Mouse (Mus musculus) urinary bladder, postnatal 14 days (tissue): ENCODE results near the gene Trpm1.
"Not testable (repeated sequence)": the region's sequence is repeated elsewhere in the genome, so short reads cannot be mapped to it uniquely, and the experiment has no call there.

Experiments used
- DNase-seq: peaks from one replicate; pipeline ENCODE4 v3.0.0; 2021; ENCODE audit warnings: low spot score

Gene Trpm1

DNA sequence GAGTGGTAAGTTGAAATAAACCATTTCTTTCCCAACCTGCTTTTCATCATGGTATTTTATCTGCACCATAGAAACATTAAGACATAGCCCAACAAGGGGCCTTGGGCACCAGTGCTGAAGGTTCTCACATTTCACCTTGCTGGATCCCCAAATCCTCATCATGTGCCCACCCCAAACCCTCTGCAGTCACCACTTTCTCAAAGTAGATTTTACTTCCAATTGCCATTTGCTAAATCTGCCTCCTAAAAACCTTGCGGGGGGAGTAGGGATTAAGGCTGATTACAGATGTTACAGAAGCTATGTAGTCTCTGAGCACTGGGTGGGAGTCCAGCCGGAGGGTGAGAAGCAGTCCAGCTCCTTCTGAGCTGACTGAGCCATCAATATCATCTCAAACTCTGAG lies at the start of gene Trpm1:
TSS of gene Trpm1 (plus strand) at position 301 of the 400 bp plus-strand sequence.
- no peak for DNase-seq

DNA sequence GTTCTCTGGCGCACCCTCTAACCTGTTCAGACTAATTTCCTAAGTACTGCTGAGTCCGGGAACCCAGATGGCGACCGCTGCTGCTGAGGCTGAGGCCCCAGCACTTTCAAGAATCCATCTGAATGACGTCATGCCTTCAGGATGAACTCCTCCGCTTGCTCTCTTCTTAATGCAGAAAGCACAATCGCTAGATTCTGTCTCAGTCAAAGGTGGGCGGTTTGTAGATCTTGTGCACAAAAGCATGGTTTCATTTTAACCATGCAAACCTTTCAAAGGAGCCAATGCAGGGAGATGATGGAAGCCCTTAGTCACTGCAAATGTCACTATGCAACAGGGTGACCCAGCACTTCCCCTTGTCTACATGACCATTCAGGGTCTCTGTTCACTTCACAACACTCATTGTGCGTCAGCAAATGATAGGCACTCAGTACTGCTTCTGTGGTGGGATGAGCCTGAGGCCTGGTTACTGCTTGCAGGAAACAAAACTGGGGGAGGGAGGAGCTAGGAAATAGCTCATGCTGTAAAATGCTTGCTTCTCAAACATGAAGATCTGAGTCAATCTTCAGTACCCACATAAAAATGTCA lies 31.4 kb upstream of the Trpm1 start:
- no peak for DNase-seq

DNA sequence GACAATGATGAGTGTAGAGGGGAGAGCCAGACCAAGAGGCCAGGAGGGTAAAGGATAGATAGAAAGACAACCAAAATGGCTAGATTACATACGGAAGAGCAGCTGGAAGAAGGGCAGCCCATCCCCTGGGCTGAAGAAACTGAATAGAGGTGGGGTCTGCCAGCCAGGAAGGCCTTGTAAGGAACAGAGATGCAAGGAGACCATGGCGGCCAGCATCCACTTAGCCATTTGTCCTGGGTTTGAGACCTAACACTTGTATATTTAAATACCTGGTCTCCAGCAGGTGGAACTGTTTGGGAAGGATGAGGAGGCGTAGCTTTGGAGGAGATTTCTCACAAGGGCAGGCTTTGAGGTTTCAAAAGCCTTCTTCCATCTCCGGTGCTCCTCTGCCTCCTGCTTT lies 29.9 kb upstream of the Trpm1 start:
- DNase-seq = no peak

DNA sequence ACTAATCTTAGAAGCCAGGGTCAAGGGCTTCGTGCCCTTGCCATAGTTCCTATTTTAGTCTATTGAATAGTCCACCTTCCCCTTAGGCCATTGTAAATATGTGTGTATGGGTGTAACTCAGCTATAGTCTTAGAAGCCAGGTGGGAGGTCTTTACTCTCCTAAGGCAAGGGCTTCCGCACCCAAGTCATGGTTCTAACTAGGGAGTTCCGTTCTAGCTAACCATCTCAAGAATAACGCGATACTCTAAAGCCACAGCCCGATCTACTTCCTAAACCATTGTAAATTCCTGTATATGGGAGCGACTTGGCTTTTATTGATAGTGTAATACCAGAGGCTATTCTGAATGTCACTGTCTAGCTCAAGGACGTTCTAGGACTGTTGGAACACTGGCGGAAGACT lies 27.6 kb upstream of the Trpm1 start:
- DNase-seq = not testable (repeated sequence)

DNA sequence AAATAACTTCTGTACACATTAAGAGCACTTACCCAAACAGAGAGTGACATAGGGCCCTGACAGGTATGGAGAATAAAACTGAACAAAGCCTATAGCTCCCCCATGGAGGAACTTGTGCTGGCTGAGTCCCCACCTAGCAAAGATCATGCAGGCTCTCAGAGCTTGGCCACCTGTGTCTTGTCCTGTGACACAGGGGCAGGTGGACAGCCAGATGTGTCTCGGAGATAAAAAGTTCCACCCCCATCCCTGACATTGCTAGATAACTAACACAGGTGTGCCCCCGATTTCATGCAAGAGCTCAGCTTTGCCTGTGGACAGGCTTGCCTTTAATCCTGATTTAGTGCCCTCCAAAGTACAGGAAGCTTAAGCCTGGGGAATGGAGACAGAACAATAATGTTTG lies 13.8 kb upstream of the Trpm1 start:
- DNase-seq = no peak

DNA sequence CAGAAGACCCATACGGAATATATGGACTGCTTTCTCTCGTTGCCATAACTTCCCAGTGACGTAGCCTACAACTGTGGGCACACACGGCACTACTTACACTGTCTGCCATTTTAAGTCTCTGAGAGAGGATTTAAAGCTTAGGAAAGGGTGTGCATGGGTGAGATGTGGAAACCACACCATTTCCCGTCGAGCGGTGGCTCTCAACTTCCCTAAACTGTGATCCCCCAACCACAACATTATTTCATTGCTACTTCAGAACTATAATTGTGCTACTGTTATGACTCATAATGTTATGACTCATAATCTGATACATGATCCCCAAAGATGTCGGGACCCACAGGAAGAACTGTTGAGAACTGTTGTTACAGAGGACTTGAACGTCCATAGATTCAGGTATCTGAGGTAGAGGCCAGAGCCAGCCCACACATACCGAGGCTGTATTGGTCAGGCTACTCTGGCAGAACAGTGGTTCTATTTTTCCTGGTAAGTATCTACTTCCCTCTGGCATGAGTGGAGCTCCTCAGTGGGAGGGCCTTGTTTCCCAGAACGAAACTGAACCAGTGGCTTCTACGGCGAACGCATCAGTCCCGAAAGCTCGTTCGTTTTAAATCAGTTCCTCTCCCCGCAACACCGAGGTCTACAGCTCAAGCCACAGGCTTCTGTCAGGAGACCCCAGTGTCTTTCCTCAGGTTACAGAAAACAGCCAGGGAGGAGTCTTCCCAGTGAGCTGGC lies 12.2 kb upstream of the Trpm1 start:
- no peak for DNase-seq

DNA sequence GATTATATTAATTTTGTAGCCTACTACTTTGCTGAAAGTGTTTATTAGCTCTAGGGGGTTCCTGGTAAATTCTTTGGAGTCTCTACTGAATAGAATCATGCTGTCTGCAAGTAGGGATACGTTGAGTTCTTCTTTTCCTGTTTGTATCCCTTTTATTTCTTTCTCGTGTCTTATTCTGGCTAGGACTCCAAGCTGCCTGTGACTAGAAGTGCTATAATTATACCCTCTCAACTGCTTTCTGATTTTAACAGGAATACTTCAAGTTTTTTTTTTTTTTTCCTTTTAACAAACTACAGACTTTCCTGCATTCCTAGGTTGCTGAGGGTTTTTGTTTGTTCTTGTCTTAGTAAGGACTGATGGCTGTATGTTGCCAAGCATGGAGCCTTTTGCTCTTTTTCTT lies 4.3 kb upstream of the Trpm1 start:
- no peak for DNase-seq

DNA sequence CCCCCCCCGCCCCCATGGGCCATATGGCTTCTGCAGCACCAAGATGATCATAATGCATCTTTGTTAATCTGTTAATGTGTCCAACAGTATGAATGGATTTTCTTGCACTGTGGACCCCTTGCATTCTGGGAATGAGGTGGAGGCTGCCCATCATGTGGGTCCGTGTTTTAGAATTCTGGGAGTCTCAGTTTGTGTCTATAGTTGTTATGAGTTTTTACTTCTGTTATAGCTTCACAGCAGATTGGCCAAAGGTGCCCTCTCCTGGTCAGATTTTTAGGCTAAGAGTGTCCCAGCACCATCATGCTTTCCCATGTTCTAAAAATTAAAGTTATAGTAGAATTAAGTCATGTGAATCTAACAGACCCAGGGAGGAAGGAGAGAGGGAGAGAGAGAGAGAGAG lies 3.9 kb upstream of the Trpm1 start:
- no peak for DNase-seq

DNA sequence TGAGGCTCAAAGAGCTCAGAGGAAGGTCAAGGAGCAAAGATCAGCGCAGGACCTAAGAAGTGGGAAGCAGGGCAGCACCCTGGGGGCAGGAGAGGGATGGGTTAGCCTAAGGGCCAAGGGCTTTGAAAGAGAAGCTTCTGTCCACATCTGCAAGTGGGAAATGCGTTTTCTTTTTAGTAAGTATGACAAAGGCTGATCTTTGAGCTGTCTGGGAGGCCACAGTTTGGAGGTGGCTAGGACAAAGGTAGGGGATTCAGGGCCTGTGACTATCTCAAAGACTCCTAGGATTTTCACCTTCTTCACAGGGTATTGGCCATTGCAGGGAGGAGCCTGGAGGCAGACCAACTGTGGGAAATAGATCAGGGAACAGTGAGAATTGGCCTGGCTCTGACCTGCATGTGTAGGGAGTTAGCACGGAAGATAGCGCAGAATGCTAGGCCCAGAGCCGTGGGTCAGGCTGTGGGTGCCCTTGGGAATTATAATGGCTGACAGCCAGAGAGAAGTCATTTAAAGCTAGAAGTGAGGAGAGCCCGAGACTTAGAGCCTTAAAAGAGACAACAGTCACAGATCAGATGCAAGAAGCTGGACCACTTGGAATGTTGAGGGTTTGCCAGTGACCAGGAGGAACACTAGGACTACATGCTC lies 3.1 kb upstream of the Trpm1 start:
- no peak for DNase-seq

DNA sequence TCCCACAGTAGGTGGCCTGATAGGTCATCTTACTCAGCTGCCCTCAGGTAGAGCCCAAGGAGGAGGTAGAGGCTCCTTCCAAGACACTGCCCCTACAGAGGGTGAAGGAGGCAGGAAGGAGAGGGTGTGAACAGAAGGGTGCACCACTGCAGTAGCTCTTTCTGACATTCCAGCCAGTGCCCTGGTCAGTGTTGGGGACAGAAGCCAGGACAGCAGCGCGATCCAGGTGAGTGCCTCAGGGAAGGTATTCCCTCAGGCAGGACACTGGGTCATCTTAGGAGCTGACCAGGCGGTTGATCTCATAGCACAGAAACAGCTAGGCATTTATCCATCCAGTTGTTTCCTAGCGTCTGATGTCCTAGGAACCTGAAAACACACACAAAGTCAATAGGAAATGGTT lies 1.6 kb downstream of the Trpm1 start:
- DNase-seq = no peak

DNA sequence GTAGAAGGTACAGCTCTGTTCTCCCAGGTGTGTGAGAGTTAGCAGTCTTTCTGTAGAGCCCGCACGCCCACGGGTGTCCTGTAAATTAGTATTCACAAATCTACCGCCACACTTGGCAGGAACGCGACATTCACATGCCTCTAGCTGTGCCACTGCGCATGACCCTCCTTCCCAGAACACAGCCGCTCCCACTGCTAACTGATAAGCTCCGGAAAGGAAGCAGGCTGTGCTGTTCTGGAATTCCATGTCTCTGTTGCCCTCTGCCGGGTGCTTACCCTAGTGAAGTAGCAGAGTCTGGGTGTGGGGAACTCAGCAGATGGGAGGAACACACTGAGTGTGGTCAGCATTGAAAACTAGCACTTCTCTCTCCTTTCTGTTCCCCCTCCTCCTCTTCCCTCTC lies 2.1 kb downstream of the Trpm1 start:
- peak; percentile 82 for DNase-seq

DNA sequence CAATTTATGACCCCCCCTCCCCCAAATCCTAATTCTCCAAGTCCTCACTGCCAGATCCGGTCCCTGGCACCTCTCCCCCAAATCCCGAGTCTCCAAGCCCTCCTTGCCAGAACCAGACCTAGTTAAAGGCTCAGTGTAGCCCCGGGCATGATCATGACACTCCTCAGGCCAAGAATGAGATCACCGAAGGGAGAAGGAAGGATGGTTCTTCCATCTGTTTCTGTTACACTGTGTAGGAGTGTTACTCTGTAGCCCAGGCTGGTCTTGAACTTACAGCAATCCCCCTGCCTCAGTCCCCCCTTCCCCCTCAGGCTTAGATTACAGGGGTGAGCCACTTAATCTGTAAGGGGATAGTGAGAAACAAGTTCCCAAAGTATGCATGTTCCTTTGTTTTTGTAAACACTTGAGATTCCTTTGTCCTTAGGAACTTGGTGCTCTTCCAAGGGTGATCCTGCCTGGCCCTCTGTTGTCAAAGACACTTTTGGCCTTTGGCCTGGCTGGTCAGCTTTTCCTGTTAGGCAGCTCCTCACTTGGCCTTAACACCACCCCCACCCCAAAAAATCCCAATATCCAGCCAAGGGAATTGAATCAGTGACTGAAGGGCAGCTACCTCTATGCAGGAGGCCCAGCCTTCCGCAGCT lies 2.8 kb downstream of the Trpm1 start:
- peak; percentile 16 for DNase-seq

DNA sequence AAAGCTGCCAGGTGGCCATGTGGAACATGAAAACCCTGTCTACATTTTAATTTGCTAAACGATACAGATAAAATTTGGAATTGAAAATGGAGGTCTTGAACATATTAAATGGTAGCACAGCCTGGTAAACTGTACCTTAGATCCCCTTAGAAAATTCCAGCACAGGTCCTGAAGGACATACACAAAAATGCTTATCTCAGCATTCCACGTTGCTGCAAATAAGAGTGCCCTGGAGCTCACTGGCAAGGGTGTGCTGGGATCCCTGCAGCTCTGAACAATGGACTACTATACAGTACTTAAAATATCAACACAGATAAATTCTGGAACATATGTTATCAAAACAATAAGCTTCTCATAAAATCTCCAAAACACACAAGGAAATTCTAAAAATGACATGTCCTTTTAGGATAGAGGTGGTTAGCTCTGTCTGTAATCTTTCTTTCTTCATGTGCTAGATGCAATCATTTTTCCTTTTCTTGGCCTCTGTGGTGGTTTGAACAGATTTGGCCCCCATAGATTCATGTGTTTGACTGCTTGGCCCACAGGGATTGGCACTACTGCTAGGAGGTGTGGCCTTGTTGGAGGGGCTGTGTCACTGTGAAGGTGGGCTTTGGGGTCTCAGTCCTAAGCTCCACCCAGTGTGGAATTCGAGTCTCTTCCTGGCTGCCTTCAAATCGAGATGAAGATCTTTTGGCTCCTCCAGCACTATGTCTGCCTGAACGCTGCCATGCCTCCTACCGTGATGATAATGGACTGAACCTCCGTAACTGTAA lies 3.5 kb downstream of the Trpm1 start:
- no peak for DNase-seq

DNA sequence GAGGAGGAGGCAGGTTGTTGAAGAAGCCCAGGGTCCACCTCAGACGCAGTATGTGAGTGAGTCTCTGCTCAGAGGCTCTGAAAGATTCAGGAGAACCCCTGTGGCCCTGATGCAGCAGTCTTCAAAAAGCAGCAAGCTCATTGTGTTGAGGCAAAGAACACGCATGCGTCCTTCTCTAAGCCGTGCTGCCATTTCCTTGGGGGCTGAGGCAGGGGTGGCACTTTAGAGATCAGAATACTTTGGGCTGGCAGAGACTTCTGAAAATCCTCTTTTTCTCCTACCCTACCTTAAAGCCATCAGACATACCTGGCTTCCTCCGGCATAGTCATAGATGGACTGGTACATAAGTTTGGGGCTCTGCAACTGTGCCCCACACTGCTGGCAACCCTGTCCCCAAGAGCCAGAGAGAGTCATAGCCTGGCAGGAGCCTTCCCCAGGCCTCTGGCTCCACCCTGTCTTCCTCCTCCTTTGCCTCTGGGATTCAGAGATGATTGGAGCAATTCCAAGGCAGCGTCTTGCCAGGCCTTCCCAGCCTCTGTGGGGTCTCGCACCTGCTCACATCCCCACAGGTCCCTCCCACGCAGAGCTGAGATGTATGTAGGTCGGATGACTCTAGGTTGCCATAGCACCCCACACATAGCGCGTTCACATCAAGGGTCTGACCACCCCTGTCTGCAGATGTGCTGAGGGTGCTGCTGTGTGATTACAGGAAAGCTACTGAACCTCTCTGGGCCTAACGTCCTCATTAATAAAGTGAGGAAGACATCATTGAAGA lies 4.8 kb downstream of the Trpm1 start:
- no peak for DNase-seq

DNA sequence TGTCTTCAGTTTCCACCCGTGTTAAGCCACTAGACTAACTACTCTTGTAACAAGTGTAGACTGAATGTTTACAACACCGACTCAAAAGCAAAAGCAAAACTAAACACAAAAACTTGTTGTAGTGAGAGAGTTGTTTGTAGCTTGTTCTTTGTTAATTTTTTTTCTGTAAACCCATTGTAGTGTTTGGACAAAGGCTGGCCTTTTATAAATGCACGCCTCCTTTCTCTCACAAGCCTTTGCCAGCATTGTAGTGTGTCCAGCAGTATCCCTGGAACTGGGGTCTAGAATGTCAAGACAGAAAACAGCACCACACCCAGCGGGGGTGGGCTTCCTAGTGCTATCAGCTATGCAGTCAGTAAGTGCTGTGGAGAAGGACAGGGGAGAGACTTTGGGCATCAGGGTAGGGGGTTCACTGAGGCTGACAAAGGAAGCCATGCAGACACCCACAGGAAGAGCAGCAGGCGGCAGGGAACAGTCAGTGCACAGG lies 5.5 kb downstream of the Trpm1 start:
- DNase-seq = no peak

DNA sequence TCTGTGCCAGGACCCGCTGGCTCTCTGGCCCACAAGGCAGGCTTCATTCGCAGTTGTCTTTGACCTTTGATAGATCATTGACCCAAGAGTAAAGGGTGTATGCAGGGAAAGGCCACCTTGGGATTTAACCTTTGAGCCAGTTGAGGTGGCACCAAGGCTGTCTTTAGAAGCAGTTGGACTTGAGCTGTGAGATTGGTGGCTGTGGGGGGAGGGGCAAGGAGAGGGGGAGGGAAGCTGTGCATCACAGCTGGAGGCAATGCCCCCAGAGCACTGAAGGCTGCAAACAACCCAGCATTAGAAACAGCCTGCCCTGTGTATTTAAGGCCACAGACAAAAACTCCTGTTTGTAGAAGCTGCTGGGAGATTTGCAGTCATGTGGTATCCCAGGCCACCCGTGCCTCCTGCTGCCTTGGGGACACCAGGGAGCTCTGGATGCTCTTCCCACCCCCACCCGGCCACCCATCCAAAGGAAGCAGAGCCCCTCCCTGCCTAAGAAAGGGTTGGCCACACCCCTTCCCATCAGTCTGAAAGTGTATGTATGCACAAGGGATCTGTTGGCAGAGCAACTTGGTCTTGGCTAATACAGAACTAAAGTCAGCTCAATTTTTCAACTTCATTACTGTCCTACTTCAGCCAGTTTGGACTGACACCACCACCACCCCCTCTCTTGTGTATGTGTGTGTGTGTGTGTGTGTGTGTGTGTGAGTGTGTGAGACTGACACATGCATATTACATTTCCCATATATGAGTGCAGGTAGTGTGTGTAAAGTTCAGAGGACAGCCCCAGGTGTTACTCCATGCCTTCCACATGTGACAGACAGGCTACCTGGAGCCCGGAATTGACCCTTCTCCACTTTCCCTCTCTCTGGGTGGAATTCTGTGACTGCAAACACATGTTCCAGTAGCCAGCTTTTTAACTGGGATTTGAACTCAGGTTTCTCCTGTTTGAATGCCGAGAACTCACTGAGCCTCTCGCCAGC lies 6.3 kb downstream of the Trpm1 start:
- no peak for DNase-seq

DNA sequence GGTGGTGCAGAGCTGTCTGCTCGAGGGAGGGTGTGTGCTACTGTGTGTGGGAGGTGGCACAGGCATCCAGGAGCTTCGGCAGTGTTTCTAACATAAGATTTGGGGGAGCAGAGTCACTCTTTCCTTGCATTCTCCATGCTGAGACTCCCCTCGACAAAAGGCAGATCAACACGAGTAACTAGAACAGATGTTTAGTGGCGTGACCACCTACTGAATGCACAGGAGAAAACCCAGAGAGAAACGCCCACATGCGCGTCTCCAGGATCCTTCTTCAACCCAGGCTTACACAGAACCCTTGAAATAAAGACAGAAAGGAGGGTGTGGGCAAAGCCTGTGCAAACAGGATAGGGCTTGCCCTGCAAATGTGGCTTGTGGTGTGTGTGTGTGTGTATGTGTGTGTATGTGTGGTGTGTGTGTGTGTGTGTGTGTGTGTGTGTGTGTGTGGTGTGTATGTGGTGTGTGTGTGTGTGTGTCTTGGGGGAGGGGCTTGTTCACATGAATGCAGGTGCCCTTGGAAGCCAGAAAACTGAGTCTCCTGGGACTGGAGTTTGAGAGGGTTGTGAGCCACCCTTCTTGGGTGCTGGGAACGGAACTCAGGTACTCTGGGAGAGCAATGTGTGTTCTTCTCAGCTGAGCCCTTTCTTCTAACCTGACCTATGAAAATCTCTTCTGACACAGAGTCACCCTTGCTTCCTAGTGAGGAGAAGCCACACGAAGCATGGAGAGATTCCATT lies 7.3 kb downstream of the Trpm1 start:
- DNase-seq = no peak

DNA sequence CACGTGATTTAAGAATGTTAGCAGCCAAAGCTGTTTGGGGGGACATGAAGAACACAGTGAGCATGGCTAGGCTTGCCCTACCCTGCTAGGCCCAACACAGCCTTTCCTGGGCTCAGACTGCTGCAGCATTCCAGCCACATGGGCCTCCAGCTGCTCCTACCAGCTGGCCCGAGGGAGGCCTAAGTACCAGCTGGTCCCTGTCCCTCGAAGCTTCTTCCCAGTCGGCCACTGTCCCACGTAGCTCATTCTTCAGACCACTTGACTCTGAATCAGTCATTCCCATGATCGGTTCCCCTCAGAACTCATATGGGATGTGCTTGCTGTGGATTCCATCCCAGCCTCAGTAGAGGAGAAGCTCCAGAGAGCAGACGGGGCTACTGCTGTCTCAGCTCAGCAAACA lies 8.4 kb downstream of the Trpm1 start:
- DNase-seq = no peak

DNA sequence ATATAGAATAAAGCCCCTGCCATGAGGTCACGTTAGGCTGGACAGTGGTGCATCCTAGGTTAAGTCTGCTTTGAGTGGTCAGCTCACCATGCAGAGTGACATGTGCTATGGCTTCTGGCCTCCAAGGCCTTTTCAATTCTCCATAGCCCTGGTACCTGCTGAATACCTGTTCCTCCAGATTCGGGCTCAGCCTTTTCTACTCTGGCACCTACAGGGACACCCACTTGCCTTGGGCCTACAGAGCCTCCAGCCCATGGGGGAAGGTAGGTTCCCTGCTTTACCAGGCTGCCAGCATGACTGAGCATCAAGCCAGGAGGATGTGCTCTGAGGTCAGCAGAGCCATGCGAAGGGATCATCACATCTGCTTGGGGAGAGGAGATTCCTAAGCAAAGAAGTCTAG lies 9.5 kb downstream of the Trpm1 start:
- no peak for DNase-seq
